Mouse (Mus musculus) yolk sac, embryonic 10.5 days (tissue): Measurements from ENCODE around the gene Cryaa.

Experiments used
- DNase-seq: peaks from one replicate; pipeline ENCODE4 v3.0.0-alpha.2; 2017; ENCODE audit warnings: low spot score

The Cryaa gene

GRCm38 (mm10) chr17:31710455-31710854 is 32.8 kb downstream of the Cryaa start:
- DNase-seq, result no peak

GRCm38 (mm10) chr17:31713709-31714108 is 36.1 kb downstream of the Cryaa start:
- DNase-seq, result no peak

- no peak for DNase-seq
Observed at GRCm38 (mm10) chr17:31714125-31714524, 36.5 kb downstream of the Cryaa start.

GRCm38 (mm10) chr17:31715006-31715405 is 37.4 kb downstream of the Cryaa start:
- no peak for DNase-seq

- DNase-seq, result no peak
Observed at GRCm38 (mm10) chr17:31721637-31722036, 44.0 kb downstream of the Cryaa start.

- no peak for DNase-seq
Observed at GRCm38 (mm10) chr17:31725366-31725765, 47.8 kb downstream of the Cryaa start.

GRCm38 (mm10) chr17:31726216-31726615 is 48.6 kb downstream of the Cryaa start:
- no peak for DNase-seq

- no peak for DNase-seq
Observed at GRCm38 (mm10) chr17:31727230-31727629, 49.6 kb downstream of the Cryaa start.

GRCm38 (mm10) chr17:31728043-31728442 is 50.4 kb downstream of the Cryaa start:
- DNase-seq, result no peak

GRCm38 (mm10) chr17:31728968-31729501 is 51.4 kb downstream of the Cryaa start:
- DNase-seq, result peak; percentile 31

- no peak for DNase-seq
Observed at GRCm38 (mm10) chr17:31731038-31731437, 53.4 kb downstream of the Cryaa start.
